Mouse (Mus musculus) liver, adult 2 months (tissue): ENCODE data around the gene Ptbp1.

Experiments
- CTCF ChIP-seq: fragments of 200-500 bp; IDR thresholded peaks from 2 replicates; pipeline ENCODE4 v1.5.1; 2011; ENCODE audit warnings: low read depth, low read length, control low read depth
- POLR2A ChIP-seq: fragments of 200-500 bp; IDR thresholded peaks from 2 replicates; pipeline ENCODE4 v1.6.1; 2011; ENCODE audit warnings: low read length, control low read depth; ENCODE audit not compliant: insufficient read depth; ENCODE audit errors: extremely low read depth

GRCm38 (mm10) chr10:79843476-79843875 lies 10.8 kb upstream of the Ptbp1 start:
- TF ChIP-seq POLR2A (no peak), CTCF (no peak)
